Mouse (Mus musculus) cerebellum, adult 8-10 months (tissue): ENCODE measurements around the gene Tbxas1.
A peak's percentile ranks its signal among the peaks of the same experiment; 100 is the strongest.

Experiments
- DNase-seq: peaks from one replicate; pipeline ENCODE4 v3.0.0; 2022

Tbxas1 gene

GRCm38 (mm10) chr6:38875258-38876070 lies at the start of gene Tbxas1:
Tbxas1 (plus strand) TSS chr6:38875404.
- peak; percentile 46 for DNase-seq

DNA sequence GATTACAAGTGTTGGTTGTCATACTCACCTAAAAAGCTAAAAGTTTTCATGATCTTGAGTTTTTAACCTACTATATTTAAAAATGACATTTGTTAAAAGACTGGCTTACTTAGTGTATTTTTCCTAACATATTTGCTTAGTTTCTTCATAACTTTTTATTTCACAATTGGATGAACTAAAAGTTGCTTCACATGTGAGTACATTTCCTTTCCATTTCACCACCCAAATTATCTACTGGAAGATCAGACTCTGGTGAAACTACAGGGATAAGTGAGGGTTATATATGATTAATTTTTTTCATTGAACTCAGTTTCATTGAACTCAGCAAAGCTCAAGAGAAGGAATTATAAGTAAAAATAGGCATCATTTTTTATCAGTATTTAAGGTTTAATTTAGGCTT lies 49.3 kb upstream of the Tbxas1 start:
- DNase-seq, result no peak

- DNase-seq, result no peak
Observed at GRCm38 (mm10) chr6:38826857-38827256, 48.3 kb upstream of the Tbxas1 start.

- no peak for DNase-seq
Observed at GRCm38 (mm10) chr6:38827435-38827834, 47.8 kb upstream of the Tbxas1 start.

DNA sequence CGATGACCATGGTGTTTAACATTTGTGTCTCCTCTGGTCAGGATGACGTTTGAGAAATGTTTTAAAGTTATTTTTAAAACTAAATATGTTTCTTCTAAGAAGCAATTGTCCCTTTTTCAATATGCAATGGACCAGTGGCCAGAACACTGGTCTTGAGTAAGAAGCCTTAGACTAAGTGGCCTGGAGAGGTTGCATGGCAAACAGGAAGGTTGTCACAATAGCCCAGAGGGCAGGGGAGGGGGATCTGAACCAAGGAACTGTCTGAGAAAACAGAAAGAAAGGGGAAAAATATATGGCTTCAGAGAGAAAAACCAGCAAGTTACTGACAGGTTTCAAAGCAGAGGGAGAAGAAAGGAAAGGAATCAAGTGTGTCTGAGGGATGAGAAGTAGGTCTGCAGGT lies 47.0 kb upstream of the Tbxas1 start:
- no peak for DNase-seq

GRCm38 (mm10) chr6:38829452-38829851 lies 45.8 kb upstream of the Tbxas1 start:
- DNase-seq, result no peak

DNA sequence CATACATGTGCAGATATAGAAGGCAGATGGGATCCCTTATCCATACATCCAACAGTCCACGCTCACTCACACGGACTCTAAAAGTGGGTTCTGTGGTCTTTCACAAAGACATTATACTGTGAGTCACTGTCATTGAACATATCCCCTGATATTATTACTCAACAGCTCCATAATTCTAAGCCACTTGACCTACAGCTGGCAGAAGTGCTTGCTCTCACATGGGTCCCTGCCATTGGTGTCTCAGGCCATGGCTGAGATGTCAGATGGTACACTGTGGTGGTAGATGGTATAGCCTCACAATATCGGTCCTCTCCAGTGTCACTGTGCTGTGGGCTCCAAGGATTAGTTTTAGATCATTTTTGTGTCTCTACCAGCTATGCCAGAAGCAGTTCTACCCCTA lies 41.5 kb upstream of the Tbxas1 start:
- no peak for DNase-seq

DNA sequence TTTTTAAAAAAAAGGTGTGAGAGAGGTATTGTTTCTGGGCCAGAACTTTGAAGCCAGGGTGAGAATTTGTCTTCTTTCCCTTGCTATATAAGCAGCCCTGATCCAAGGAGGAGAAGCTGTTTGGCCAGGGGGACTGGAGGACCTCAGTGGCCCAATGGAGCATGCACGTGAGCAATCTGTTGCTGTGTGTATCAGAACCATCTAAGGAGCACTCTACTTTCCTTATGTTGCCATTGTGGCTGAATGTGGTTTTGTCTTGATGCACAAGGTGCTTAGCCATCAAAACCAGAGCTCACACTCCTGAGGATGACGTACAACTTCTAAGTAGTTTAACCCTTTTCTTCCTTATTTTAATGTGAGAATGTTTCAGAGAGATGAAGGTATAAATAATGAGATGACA lies 40.5 kb upstream of the Tbxas1 start:
- no peak for DNase-seq

- DNase-seq, result no peak
Observed at GRCm38 (mm10) chr6:38835217-38835616, 40.0 kb upstream of the Tbxas1 start.

- no peak for DNase-seq
Observed at GRCm38 (mm10) chr6:38838061-38838460, 37.1 kb upstream of the Tbxas1 start.

DNA sequence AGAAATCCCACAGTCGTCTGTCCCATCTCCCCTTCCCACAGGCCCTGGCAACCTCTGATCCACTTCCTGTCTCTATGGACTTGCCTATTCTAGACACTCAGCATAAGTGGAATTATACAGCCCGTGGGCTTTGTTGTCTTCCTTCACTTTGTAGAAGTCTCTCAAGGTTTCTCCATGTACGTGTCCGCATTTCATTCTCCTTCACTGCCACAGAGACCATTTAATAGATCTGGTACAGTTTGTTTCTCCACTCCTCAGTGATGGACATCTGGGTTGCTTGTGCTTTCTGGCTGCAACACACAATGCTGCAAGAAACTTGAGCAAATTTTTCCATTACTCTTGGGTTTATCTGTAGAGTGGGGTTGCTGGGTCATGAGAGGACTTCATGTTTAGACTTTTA lies 35.3 kb upstream of the Tbxas1 start:
- no peak for DNase-seq

DNA sequence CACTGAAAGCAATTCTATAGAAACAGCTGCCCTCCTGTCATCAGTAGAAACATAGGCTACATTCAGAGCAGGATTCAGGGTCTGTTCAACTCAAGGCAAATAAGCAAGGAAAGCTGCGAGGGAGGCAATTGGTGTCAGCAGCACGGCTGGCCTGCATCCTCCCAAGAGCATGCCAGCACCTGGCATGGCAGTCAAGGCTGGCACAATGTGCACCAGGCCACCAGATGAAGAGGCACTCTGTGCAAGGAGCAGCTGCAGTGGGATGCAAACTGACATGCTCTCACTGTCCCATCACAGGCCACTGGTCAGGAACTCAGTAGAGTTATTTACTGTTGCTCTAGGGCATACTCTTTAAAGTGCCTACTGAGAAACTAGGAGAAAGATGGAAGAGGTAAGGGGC lies 34.8 kb upstream of the Tbxas1 start:
- DNase-seq, result no peak

DNA sequence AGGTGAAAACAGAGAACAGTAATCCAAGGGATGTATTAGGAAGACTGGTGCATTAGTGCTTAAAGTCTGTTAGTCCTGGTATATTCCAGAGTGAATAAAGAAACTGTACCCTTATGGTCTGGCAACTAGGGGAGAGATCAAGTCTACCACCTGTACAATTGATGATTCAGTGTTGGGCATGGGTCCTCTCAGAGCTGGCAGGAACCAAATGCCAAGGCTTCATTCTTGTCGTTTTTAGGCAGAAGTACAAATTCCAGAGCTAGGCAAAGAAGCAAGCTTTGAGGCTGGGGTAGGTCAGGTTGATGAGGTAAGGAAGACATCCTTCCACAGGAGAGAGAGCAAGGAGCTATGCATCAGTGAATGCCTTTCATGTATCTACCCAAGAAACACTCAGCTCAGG lies 34.4 kb upstream of the Tbxas1 start:
- DNase-seq, result no peak

DNA sequence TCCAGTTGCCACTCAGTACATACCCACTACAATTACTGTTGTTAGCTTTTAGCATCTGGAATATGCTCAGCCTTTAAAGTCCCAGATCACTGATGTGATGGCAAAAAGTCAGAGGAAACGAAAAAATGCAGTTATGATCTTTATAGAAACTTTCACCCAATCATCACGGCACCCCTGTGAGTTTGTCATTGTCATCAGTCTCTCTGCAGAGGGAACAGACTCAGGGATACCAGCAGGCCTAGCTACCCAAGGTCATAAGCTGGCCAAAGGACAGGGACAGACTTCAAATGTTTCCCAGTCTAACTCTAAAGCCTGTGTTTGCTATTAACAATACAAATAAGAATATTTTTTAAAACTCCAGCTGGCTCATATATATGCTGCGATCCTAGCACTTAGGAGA lies 33.7 kb upstream of the Tbxas1 start:
- no peak for DNase-seq

GRCm38 (mm10) chr6:38845117-38845516 lies 30.1 kb upstream of the Tbxas1 start:
- no peak for DNase-seq

- DNase-seq, result peak; percentile 34
Observed at GRCm38 (mm10) chr6:38845876-38846275, 29.3 kb upstream of the Tbxas1 start.

DNA sequence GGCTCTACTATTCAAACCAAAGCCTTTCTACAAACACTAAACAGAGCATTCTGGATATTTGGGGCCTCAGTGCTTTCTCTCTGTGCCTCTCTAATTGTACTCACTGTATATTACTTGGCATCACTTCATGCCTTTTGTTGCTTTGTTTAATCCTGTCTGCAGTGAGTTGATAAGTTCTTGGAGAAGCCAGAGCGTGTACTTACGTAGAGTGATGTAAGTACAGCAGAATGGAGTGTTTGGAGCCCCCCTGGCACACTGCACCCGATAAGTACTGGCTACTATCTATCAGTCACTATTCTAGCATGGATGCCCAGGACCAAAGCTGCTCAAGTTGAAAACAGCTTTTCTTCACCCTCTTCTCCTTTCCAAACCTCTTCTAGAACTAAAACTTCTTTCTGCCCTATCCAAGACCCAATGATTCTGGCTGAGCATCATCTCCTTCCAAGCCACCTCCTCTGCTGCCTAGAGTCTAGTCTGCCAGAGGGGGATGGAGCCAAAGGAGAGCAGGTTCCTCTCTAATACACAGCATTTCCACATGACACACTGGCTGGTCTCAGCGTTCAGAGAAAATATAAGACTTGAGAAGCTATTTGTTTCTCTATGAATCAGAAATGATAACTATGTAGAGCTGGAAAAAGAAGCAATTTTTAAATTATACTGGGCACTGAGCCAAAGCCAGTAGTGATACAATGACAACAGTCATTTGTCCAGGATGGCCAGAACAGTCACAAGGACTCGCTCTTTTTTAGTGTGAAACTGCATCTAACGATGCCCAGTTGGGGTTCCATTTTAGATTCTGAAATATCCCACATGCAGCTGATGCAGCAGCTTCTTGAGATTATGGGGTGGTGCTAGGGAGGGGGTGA lies 28.6 kb upstream of the Tbxas1 start:
- no peak for DNase-seq

DNA sequence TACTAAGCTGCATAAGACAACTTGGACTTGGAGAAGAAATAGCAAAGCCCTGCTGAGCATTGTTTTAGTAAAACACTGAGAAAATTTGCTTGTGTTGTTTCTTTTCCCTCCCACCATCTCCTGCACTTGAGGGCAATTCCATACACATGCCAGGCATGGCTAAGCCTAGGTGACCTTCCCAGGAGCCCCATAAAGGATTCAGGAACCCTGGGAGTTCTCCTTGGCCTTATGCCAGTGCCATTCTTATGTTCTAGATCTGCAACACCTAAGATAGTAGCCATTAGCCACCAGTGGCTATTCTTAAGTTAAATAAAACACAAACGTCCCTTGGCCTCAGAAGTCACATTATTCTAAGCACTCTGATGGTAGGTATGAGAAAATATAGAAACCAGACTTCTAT lies 27.8 kb upstream of the Tbxas1 start:
- DNase-seq, result no peak

GRCm38 (mm10) chr6:38847958-38848910 lies 27.0 kb upstream of the Tbxas1 start:
- no peak for DNase-seq

- no peak for DNase-seq
Observed at GRCm38 (mm10) chr6:38850715-38851259, 24.4 kb upstream of the Tbxas1 start.

DNA sequence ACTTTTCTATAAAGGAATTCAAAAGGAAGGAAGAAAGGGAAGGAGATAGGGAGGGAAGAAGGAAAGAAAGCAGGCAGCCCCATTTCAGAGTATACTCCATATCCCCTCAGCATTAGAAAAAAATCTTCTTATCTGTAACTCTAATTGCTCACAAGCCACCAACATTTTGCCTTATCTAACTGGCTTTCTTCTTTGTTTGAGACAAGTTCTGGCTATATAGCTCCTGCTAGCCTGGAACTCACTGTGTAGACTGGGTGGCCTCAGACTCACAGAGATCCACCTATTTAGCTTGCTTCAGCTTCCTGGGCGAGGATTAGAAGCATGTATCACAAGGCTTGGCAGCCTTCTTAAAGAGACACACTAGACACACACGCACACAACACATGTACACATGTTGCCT lies 23.5 kb upstream of the Tbxas1 start:
- no peak for DNase-seq

- peak; percentile 49 for DNase-seq
Observed at GRCm38 (mm10) chr6:38853561-38853992, 21.6 kb upstream of the Tbxas1 start.

- no peak for DNase-seq
Observed at GRCm38 (mm10) chr6:38859819-38860218, 15.4 kb upstream of the Tbxas1 start.
